Mouse (Mus musculus) MEL (cell line): ENCODE data around the gene Map6. TPM values are rescaled to one million over a fixed set of nuclear protein-coding genes. Genes with fewer than 3 reads are reported as not detected.

Experiments
- DNase-seq: peaks from one replicate; pipeline ENCODE4 v3.0.0; 2011; ENCODE audit warnings: low read depth, low spot score
- H3K27ac ChIP-seq: 2 replicates; pipeline ENCODE4 v1.5.1; 2012; ENCODE audit warnings: low read depth, mild to moderate bottlenecking, control low read depth, low read length, moderate library complexity; ENCODE audit not compliant: control insufficient read depth
- H3K27me3 ChIP-seq, 2 experiments: fragments of 150-350 bp in 1 of 2; sonication (generic) in 1 of 2; 2 replicates each; pipeline ENCODE4 v1.6.1; 2012; ENCODE audit warnings: low read length in 2 of 2, mild to moderate bottlenecking in 2 of 2, improper control_type of control experiment in 1 of 2, moderate library complexity in 1 of 2; ENCODE audit not compliant: insufficient read depth in 2 of 2, control insufficient read depth in 1 of 2
- H3K36me3 ChIP-seq, 2 experiments: 2 replicates each; pipeline ENCODE4 v1.6.1; 2012 to 2014; ENCODE audit warnings: low read length in 2 of 2, improper control_type of control experiment in 1 of 2, inconsistent platforms in 1 of 2, mild to moderate bottlenecking in 1 of 2; ENCODE audit not compliant: insufficient read depth in 2 of 2, control insufficient read depth in 1 of 2
- H3K4me1 ChIP-seq, 2 experiments: fragments of 150-350 bp in 1 of 2; sonication (generic) in 1 of 2; 2 replicates each; pipeline ENCODE4 v1.6.1; 2012; ENCODE audit warnings: low read length in 2 of 2, improper control_type of control experiment in 1 of 2, mild to moderate bottlenecking in 1 of 2; ENCODE audit not compliant: insufficient read depth in 2 of 2, control insufficient read depth in 1 of 2
- H3K4me3 ChIP-seq, 2 experiments: fragments of 150-350 bp in 1 of 2; sonication (generic) in 1 of 2; 2 replicates each; pipeline ENCODE4 v1.5.1; 2012; ENCODE audit warnings: low read depth in 2 of 2, low read length in 2 of 2, mild to moderate bottlenecking in 2 of 2, moderate library complexity in 2 of 2, control low read depth in 1 of 2, improper control_type of control experiment in 1 of 2; ENCODE audit not compliant: control insufficient read depth in 1 of 2, insufficient read depth in 1 of 2
- H3K79me2 ChIP-seq: 2 replicates; pipeline ENCODE4 v1.6.1; 2012; ENCODE audit warnings: mild to moderate bottlenecking, low read length, moderate library complexity; ENCODE audit not compliant: control insufficient read depth, poor library complexity, insufficient read depth
- H3K9ac ChIP-seq: 2 replicates; pipeline ENCODE4 v1.6.1; 2012; ENCODE audit warnings: low read depth, mild to moderate bottlenecking, control low read depth, low read length, moderate library complexity; ENCODE audit not compliant: control insufficient read depth, poor library complexity, severe bottlenecking
- H3K9me3 ChIP-seq: fragments of 150-350 bp; sonication (generic); replicated peaks from 2 replicates; pipeline ENCODE4 v1.6.1; 2012; ENCODE audit warnings: mild to moderate bottlenecking, low read length, improper control_type of control experiment, moderate library complexity; ENCODE audit not compliant: insufficient read depth
- CHD1 ChIP-seq: IDR thresholded peaks from 2 replicates; pipeline ENCODE4 v1.6.1; 2012; ENCODE audit warnings: low read depth, mild to moderate bottlenecking, inconsistent platforms, low read length, improper control_type of control experiment
- CHD2 ChIP-seq: IDR thresholded peaks from 2 replicates; pipeline ENCODE4 v1.6.1; 2011; ENCODE audit warnings: low read length, improper control_type of control experiment
- CTCF ChIP-seq, 3 experiments: IDR thresholded peaks in 2 of 3; conservative IDR thresholded peaks in 1 of 3; 2 replicates each; pipeline ENCODE4 v1.5.1; 2011 to 2012; ENCODE audit warnings: low read length in 3 of 3, low read depth in 2 of 3, mild to moderate bottlenecking in 2 of 3, improper control_type of control experiment in 1 of 3, inconsistent platforms in 1 of 3, mixed read lengths in 1 of 3, moderate library complexity in 1 of 3; ENCODE audit not compliant: control insufficient read depth in 1 of 3, insufficient read depth in 1 of 3, poor library complexity in 1 of 3, severe bottlenecking in 1 of 3
- ETS1 ChIP-seq: IDR thresholded peaks from 2 replicates; pipeline ENCODE4 v1.6.1; 2012; ENCODE audit warnings: low read depth, mild to moderate bottlenecking, inconsistent platforms, low read length, improper control_type of control experiment, moderate library complexity
- GABPA ChIP-seq: IDR thresholded peaks from 2 replicates; pipeline ENCODE4 v1.6.1; 2012; ENCODE audit warnings: low read depth, mild to moderate bottlenecking, inconsistent platforms, low read length, improper control_type of control experiment, moderate library complexity
- GATA1 ChIP-seq: IDR thresholded peaks from 2 replicates; pipeline ENCODE4 v1.6.1; 2011; ENCODE audit warnings: low read depth, low read length, improper control_type of control experiment
- JUND ChIP-seq: IDR thresholded peaks from 2 replicates; pipeline ENCODE4 v1.6.1; 2011; ENCODE audit warnings: low read depth, mild to moderate bottlenecking, improper control_type of control experiment, low read length
- KAT2A ChIP-seq: conservative IDR thresholded peaks from 2 replicates; pipeline ENCODE4 v1.6.1; 2012; ENCODE audit warnings: low read depth, low read length, improper control_type of control experiment, inconsistent platforms
- MEF2A ChIP-seq: IDR thresholded peaks from 2 replicates; pipeline ENCODE4 v1.6.1; 2014; ENCODE audit warnings: low read depth, mild to moderate bottlenecking, inconsistent platforms, low read length, improper control_type of control experiment; ENCODE audit not compliant: poor library complexity, insufficient replicate concordance, severe bottlenecking; ENCODE audit errors: extremely low read depth
- NELFE ChIP-seq: IDR thresholded peaks from 2 replicates; pipeline ENCODE4 v1.6.1; 2011; ENCODE audit warnings: low read depth, low read length, improper control_type of control experiment
- POLR2A ChIP-seq, 2 experiments: IDR thresholded peaks; 2 replicates each; pipeline ENCODE4 v1.6.1; 2011 to 2012; ENCODE audit warnings: low read length in 2 of 2, mild to moderate bottlenecking in 2 of 2, control low read depth in 1 of 2, improper control_type of control experiment in 1 of 2, low read depth in 1 of 2, moderate library complexity in 1 of 2; ENCODE audit not compliant: control insufficient read depth in 1 of 2, insufficient read depth in 1 of 2, poor library complexity in 1 of 2
- RCOR1 ChIP-seq: IDR thresholded peaks from 2 replicates; pipeline ENCODE4 v1.6.1; 2012; ENCODE audit warnings: low read depth, mild to moderate bottlenecking, inconsistent platforms, low read length, improper control_type of control experiment
- SMC3 ChIP-seq: IDR thresholded peaks from 2 replicates; pipeline ENCODE4 v1.6.1; 2011; ENCODE audit warnings: low read depth, low read length, improper control_type of control experiment
- TAL1 ChIP-seq: IDR thresholded peaks from 2 replicates; pipeline ENCODE4 v1.6.1; 2012; ENCODE audit warnings: mild to moderate bottlenecking, inconsistent platforms, low read length, moderate library complexity, mixed read lengths
- ZC3H11A ChIP-seq: IDR thresholded peaks from 2 replicates; pipeline ENCODE4 v1.6.1; 2012; ENCODE audit warnings: low read depth, mild to moderate bottlenecking, inconsistent platforms, low read length, improper control_type of control experiment
- ZKSCAN1 ChIP-seq: IDR thresholded peaks from 2 replicates; pipeline ENCODE4 v1.6.1; 2012; ENCODE audit warnings: low read depth, mild to moderate bottlenecking, inconsistent platforms, low read length, improper control_type of control experiment, moderate library complexity
- ZMIZ1 ChIP-seq: IDR thresholded peaks from 2 replicates; pipeline ENCODE4 v1.6.1; 2012; ENCODE audit warnings: low read depth, mild to moderate bottlenecking, inconsistent platforms, low read length, improper control_type of control experiment, moderate library complexity
- ZNF384 ChIP-seq: IDR thresholded peaks from 2 replicates; pipeline ENCODE4 v1.6.1; 2012; ENCODE audit warnings: low read depth, mild to moderate bottlenecking, inconsistent platforms, low read length, improper control_type of control experiment
- polyA plus RNA-seq, 2 experiments: library from polyadenylated mRNA; stranded (reverse) in 1 of 2; unstranded in 1 of 2; fragments of >175 nt in 1 of 2; fragments of >200 nt in 1 of 2; gene quantifications; 2 replicates each; pipeline versions ENCODE4 v1.2.1 to v1.2.4; 2012; ENCODE audit warnings: low replicate concordance in 2 of 2, low read depth in 1 of 2; ENCODE audit not compliant: insufficient read length in 2 of 2, insufficient read depth in 1 of 2, missing spikeins in 1 of 2
- total RNA-seq: library from RNA; depleted of rRNA; stranded (reverse); fragments of 300-350 nt; gene quantifications from 2 replicates; pipeline ENCODE4 v1.2.3, GENCODE M21; 2012

Gene Map6
- total and polyA plus RNA-seq, 3 experiments, result not detected

DNA sequence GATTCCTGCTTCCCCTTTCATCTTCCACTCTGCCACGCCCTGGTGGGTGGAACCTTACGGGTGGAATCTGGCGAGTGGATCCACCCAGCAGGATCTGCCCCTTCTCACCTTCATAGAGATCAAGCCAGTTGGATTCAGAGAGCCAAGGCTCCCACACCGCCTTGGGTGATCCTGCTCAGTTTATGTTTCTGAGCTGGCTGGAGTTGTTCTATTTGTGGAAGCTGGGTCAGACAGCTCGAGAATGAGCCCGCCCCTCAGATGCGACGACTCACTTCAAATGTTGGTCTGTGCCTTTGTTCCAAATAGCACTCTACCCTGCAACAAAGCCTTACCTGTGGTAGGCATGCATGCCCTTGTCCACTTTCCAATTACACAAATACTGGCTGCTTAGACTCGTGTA, 4.4 kb downstream of the Map6 start:
- Histone ChIP-seq H3K4me3 (no peak overlapping the region), H3K9me3 (no peaks in the 10 kb centered on the region), H3K36me3 (no peaks in the 10 kb centered on the region), H3K27ac (no peak overlapping the region), H3K79me2 (no peaks in the 10 kb centered on the region), H3K4me1 (no peaks in the 10 kb centered on the region), H3K27me3 (peaks cover 12 to 16% of the 10 kb centered on the region in 2 experiments), H3K9ac (no peak overlapping the region)
- TF ChIP-seq RCOR1 (no peak), ZMIZ1 (no peak), ZC3H11A (no peak), MEF2A (no peak), CTCF (IDR thresholded peaks at IDR 0.05 in 2 of 3, conservative IDR thresholded peaks at IDR 0.05 in 1 of 3; ENCODE audit: control insufficient read depth in 1 of 3, insufficient read depth in 1 of 3, low read depth in 2 of 3, low read length in 3 of 3, poor library complexity in 1 of 3, severe bottlenecking in 1 of 3) (no peak), POLR2A (IDR thresholded peaks at IDR 0.05; ENCODE audit: control insufficient read depth in 1 of 2, insufficient read depth in 1 of 2, low read depth in 1 of 2, low read length in 2 of 2, poor library complexity in 1 of 2) (no peak), CHD1 (no peak), ETS1 (no peak), ZKSCAN1 (no peak), SMC3 (no peak), KAT2A (no peak), CHD2 (no peak)
- DNase-seq, result no peak

DNA sequence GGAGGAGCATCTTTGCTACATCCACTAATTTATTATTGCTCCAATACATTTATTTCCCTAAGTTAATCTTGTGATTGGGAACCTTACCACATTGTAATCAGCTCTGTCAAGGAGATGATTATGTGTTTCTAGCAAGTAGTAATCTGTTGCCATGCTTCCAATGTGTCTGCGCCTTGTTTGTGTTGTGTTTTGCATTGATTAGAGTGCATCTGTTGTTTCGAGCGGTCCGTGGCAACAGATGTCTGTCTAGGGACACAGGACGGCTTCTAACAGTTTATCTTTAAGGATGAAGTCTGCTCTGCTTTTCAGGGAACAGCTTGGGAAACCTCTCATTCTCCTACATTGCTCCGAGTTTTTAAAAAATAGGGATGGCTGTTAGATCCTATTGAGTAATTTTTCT, 7.9 kb downstream of the Map6 start:
- DNase-seq, result no peak
- no peak overlapping the region for H3K27ac ChIP-seq
- no peaks in the 10 kb centered on the region for H3K4me1 ChIP-seq
- peaks cover 23 to 24% of the 10 kb centered on the region in 2 experiments for H3K27me3 ChIP-seq
- H3K9ac ChIP-seq, result no peak overlapping the region
- no peaks in the 10 kb centered on the region for H3K9me3 ChIP-seq
- no peaks in the 10 kb centered on the region for H3K79me2 ChIP-seq
- no peaks in the 10 kb centered on the region for H3K36me3 ChIP-seq
- no peak overlapping the region for H3K4me3 ChIP-seq
- TF ChIP-seq ZC3H11A, result no peak
- no peak for TF ChIP-seq POLR2A (IDR thresholded peaks at IDR 0.05; ENCODE audit: control insufficient read depth in 1 of 2, insufficient read depth in 1 of 2, low read depth in 1 of 2, low read length in 2 of 2, poor library complexity in 1 of 2)
- no peak for TF ChIP-seq GABPA
- TF ChIP-seq GATA1, result no peak
- TF ChIP-seq JUND, result no peak
- TF ChIP-seq TAL1, result no peak
- TF ChIP-seq NELFE, result no peak
- no peak for TF ChIP-seq ZNF384
